12 mouse cellular contexts compared by ENCODE assay signal in genomic region chr3:130501713-130502112, GRCm38 (mm10).
"Had no signal": no experiment of that assay in that cellular context is flagged by ENCODE, and none has a peak within 500 bp of the region (broad histone marks: within the 10 kb centered on the region; RNA-seq: fewer than 3 reads in every experiment).

No protein-coding gene starts in this region.

- DNase-seq: kidney, adult 2 months; kidney, postnatal 10 days; kidney, postnatal 36 days; liver, embryonic 13.5 days; lung, adult 2 months; lung, postnatal 14 days; lung, postnatal 4 days; thymus, adult 18-20 months; thymus, postnatal 36 days had no signal

- H3K9ac ChIP-seq: liver, embryonic 13.5 days; neural tube, embryonic 12.5 days; neural tube, embryonic 15.5 days had no signal

- H3K4me3 ChIP-seq: liver, embryonic 13.5 days; neural tube, embryonic 12.5 days; neural tube, embryonic 15.5 days had no signal

- H3K4me2 ChIP-seq: liver, embryonic 13.5 days; neural tube, embryonic 12.5 days; neural tube, embryonic 15.5 days had no signal

- ATAC-seq: intestine, postnatal 0 days had no signal

- H3K27ac ChIP-seq: liver, embryonic 13.5 days; neural tube, embryonic 12.5 days; neural tube, embryonic 15.5 days had no signal

- H3K36me3 ChIP-seq: liver, embryonic 13.5 days; neural tube, embryonic 12.5 days; neural tube, embryonic 15.5 days had no signal

- H3K27me3 ChIP-seq: liver, embryonic 13.5 days; neural tube, embryonic 12.5 days; neural tube, embryonic 15.5 days had no signal

- H3K9me3 ChIP-seq: liver, embryonic 13.5 days; neural tube, embryonic 12.5 days; neural tube, embryonic 15.5 days had no signal

- H3K4me1 ChIP-seq: liver, embryonic 13.5 days; neural tube, embryonic 12.5 days had no signal
